Mouse (Mus musculus): ENCODE measurements at regions not wholly inside any gene's neighbourhood (a gene's known extent, or its start where the extent isn't known, plus 50 kb on each side); places are given as distances from the start of the nearest gene placed in this dataset.

DNA sequence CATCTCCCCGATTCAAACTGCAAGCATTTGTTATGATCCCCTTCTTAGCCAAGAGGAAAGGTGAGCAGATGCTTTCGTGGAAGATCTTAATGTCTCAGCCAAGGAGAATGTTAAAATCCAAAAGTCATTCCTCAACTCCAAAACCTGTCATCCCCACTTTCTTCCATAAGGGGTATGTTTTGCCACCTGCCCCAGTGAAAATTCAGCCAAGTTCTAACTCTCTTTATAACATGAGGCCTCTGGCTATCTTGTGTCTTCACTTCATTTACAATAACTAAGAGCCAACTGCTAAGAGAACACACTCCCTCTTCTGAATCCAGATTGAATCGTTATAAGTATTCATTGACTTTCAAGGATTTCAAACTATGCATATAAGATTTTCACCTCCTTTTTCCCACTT is 246.7 kb upstream of the Adam34 start:
- DNase-seq (ENCODE audit: low spot score): no peak
- no peak for ATAC-seq (ENCODE audit: low read depth)
- no peaks in the 10 kb centered on the region for H3K9me3 ChIP-seq (ENCODE audit: control insufficient read depth, low read length)
- no peaks in the 10 kb centered on the region for H3K36me3 ChIP-seq (ENCODE audit: control insufficient read depth, insufficient read depth, low read length)
- H3K4me2 ChIP-seq (ENCODE audit: low read depth, low read length): no peak overlapping the region
- H3K4me3 ChIP-seq (ENCODE audit: low read depth, low read length): no peak overlapping the region
- WGBS: 78% methylated on average over 3 of the region's 3 CpGs
- no peaks in the 10 kb centered on the region for H3K4me1 ChIP-seq (ENCODE audit: control insufficient read depth, insufficient read depth, low read length)
- no peak overlapping the region for H3K27ac ChIP-seq (replicated peaks; ENCODE audit: low read depth, low read length)
- H3K9ac ChIP-seq (ENCODE audit: low read depth, low read length): no peak overlapping the region
- no peaks in the 10 kb centered on the region for H3K27me3 ChIP-seq (replicated peaks; ENCODE audit: control insufficient read depth, insufficient read depth, low read length)

DNA sequence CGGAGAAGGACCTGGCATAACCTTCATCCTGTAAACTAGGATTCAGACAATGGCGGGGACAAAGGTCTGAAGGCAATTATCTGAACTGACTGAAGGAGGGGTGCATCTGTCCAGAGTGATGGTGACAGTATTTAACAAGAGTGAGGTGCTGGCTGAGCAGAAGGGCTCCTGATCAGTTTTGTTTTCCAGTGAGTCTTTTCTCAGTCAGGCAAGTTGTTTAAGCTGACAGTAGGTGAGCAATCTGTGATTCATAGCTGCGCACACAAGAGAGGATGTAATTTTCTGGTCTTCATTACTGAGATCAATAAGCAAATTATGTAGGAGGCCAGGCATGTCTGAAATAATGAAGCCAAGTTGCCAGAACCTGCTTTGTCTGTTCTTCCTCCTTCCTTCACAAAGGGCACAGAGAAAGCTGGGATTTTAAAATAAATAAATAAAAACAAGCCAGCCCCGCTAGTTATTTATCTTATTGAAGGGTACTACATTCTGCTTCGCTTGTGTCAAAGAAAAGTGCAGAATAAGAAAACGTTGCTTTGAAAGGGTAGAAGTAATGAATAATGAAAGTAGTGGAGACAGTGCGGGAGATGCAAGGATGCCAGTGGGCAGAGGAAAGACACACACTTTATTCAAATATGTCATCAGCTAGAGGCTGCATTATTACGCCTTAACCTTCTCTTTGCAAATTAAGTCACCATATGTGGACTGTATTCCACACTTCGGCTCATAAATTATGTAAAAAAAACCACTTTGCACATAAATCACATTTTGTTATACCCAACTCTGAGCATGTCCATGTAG is 239.6 kb upstream of the Adam34 start:
- no peak overlapping the region for H3K4me3 ChIP-seq (ENCODE audit: low read depth, low read length)
- H3K4me2 ChIP-seq (ENCODE audit: low read depth, low read length): no peak overlapping the region
- no peaks in the 10 kb centered on the region for H3K36me3 ChIP-seq (ENCODE audit: control insufficient read depth, insufficient read depth, low read length)
- H3K9me3 ChIP-seq (ENCODE audit: control insufficient read depth, low read length): no peaks in the 10 kb centered on the region
- no peaks in the 10 kb centered on the region for H3K4me1 ChIP-seq (ENCODE audit: control insufficient read depth, insufficient read depth, low read length)
- 56% methylated on average over 9 of the region's 9 CpGs for WGBS
- ATAC-seq (ENCODE audit: low read depth) (no peak; the same call in 1 of the 2 replicates), DNase-seq (ENCODE audit: low spot score) (no peak)
- no peak overlapping the region; the same call in 1 of the 2 replicates for H3K9ac ChIP-seq (ENCODE audit: low read depth, low read length)
- H3K27me3 ChIP-seq (replicated peaks; ENCODE audit: control insufficient read depth, insufficient read depth, low read length): no peaks in the 10 kb centered on the region
- H3K27ac ChIP-seq (replicated peaks; ENCODE audit: low read depth, low read length): no peak overlapping the region

DNA sequence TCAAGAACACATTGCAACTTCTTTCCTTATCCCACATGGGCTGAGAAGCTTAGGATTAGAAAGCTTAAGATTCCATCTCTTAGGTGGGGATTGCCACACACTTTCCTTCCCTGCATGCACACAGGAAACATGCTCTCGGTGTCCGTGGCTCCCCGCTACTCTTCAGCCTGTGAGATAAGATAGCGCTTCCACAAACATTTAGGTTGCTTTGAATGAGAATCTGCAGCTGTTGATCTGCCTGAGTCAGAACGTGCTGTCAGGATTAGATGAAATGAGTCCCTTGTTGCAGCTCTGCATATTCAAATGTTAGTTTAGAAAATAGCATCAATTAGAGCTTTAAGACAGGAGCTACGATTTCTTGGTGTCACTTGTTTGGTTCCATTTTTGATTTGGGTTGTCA is 239.0 kb upstream of the Adam34 start:
- Histone ChIP-seq H3K4me1 (ENCODE audit: control insufficient read depth, insufficient read depth, low read length) (no peaks in the 10 kb centered on the region), H3K4me3 (ENCODE audit: low read depth, low read length) (no peak overlapping the region), H3K4me2 (ENCODE audit: low read depth, low read length) (no peak overlapping the region), H3K36me3 (ENCODE audit: control insufficient read depth, insufficient read depth, low read length) (no peaks in the 10 kb centered on the region), H3K27me3 (replicated peaks; ENCODE audit: control insufficient read depth, insufficient read depth, low read length) (no peaks in the 10 kb centered on the region), H3K27ac (replicated peaks; ENCODE audit: low read depth, low read length) (no peak overlapping the region), H3K9me3 (ENCODE audit: control insufficient read depth, low read length) (no peaks in the 10 kb centered on the region), H3K9ac (ENCODE audit: low read depth, low read length) (no peak overlapping the region; the same call in 1 of the 2 replicates)
- WGBS: 31% methylated on average over 6 of the region's 6 CpGs
- ATAC-seq (ENCODE audit: low read depth) (no peak), DNase-seq (ENCODE audit: low spot score) (peak; percentile 1)

DNA sequence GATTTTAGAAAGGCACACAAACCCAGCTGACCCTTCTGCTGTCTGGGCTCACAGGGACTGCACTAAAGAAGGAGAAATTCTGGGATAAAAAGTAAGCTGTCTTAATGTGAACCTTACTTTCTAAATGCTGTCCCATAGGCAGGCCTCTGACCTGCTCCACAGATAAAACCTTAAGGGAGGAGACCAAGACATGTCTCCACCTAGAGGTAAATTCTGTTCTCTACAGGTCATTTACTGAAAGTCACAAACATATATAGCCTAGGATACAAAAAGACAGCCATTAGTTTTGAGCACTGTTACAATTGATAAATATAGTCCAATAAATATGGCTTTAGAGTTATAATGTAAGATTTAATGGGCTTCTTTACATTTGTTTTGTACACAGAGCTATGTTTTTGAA is 221.9 kb upstream of the Adam34 start:
- Histone ChIP-seq H3K4me2 (ENCODE audit: low read depth, low read length) (no peak overlapping the region), H3K4me1 (ENCODE audit: control insufficient read depth, insufficient read depth, low read length) (no peaks in the 10 kb centered on the region), H3K4me3 (ENCODE audit: low read depth, low read length) (no peak overlapping the region), H3K36me3 (ENCODE audit: control insufficient read depth, insufficient read depth, low read length) (no peaks in the 10 kb centered on the region), H3K9ac (ENCODE audit: low read depth, low read length) (no peak overlapping the region), H3K27me3 (replicated peaks; ENCODE audit: control insufficient read depth, insufficient read depth, low read length) (no peaks in the 10 kb centered on the region), H3K9me3 (ENCODE audit: control insufficient read depth, low read length) (no peaks in the 10 kb centered on the region), H3K27ac (replicated peaks; ENCODE audit: low read depth, low read length) (no peak overlapping the region)
- no peak for ATAC-seq (ENCODE audit: low read depth)
- DNase-seq (ENCODE audit: low spot score): no peak

DNA sequence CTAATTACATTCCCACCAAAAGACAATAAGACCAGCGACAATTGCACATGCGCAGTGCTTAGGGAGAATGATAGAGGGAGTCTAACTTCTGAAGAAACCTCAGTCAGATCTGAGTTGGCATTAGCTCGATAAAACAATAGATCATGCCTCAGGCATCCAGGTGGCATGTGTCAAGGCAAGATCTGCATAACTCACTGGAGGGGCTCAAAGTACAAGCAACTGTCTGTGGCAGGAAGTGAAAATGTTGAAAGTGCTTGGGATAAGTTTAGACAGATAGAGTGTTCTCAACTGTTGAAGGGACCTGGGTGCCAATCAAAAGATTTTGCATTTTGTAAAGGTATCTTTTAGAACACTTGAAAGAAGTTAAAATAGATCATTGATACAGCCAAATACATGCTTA is 213.1 kb upstream of the Adam34 start:
- 73% methylated on average over 3 of the region's 3 CpGs for WGBS

DNA sequence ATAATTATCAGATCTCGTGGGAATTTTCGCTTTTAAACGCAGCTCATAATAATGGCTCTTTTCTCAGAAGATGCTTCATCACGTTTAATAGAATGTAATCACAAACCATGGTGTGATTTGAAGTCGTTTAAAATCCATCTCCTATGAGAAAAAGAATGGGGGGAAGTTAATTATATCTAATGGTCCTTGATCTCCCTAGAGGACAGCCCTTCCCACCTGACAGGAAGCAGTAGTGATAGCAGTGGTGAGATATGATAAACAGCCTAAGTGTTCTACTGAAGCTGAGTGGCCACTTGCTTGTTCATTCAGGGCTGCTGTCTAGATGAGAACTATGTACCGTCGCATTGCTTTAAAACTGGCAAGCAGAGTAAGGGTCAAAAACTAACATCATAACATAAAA is 211.4 kb upstream of the Adam34 start:
- H3K9me3 ChIP-seq (ENCODE audit: control insufficient read depth, low read length): no peaks in the 10 kb centered on the region
- peak; percentile 79; the same call in 1 of the 2 replicates for ATAC-seq (ENCODE audit: low read depth)
- 77% methylated on average over 7 of the region's 7 CpGs for WGBS
- H3K4me3 ChIP-seq (ENCODE audit: low read depth, low read length): no peak overlapping the region
- H3K9ac ChIP-seq (ENCODE audit: low read depth, low read length): no peak overlapping the region
- no peaks in the 10 kb centered on the region for H3K36me3 ChIP-seq (ENCODE audit: control insufficient read depth, insufficient read depth, low read length)
- DNase-seq (ENCODE audit: low spot score): peak; percentile 5
- H3K27me3 ChIP-seq (replicated peaks; ENCODE audit: control insufficient read depth, insufficient read depth, low read length): no peaks in the 10 kb centered on the region
- H3K4me1 ChIP-seq (ENCODE audit: control insufficient read depth, insufficient read depth, low read length): no peaks in the 10 kb centered on the region
- H3K27ac ChIP-seq (replicated peaks; ENCODE audit: low read depth, low read length): no peak overlapping the region
- H3K4me2 ChIP-seq (ENCODE audit: low read depth, low read length): no peak overlapping the region

More for the DNA sequence above, 213.1 kb upstream of the Adam34 start:
- H3K9me3 ChIP-seq (ENCODE audit: control insufficient read depth, low read length): no peaks in the 10 kb centered on the region
- no peaks in the 10 kb centered on the region for H3K4me1 ChIP-seq (ENCODE audit: control insufficient read depth, insufficient read depth, low read length)
- no peaks in the 10 kb centered on the region for H3K36me3 ChIP-seq (ENCODE audit: control insufficient read depth, insufficient read depth, low read length)
- H3K4me2 ChIP-seq (ENCODE audit: low read depth, low read length): no peak overlapping the region
- no peak overlapping the region for H3K9ac ChIP-seq (ENCODE audit: low read depth, low read length)
- no peak overlapping the region for H3K4me3 ChIP-seq (ENCODE audit: low read depth, low read length)
- no peak overlapping the region for H3K27ac ChIP-seq (replicated peaks; ENCODE audit: low read depth, low read length)
- ATAC-seq (ENCODE audit: low read depth): no peak
- peak; percentile 8 for DNase-seq (ENCODE audit: low spot score)
- H3K27me3 ChIP-seq (replicated peaks; ENCODE audit: control insufficient read depth, insufficient read depth, low read length): no peaks in the 10 kb centered on the region

DNA sequence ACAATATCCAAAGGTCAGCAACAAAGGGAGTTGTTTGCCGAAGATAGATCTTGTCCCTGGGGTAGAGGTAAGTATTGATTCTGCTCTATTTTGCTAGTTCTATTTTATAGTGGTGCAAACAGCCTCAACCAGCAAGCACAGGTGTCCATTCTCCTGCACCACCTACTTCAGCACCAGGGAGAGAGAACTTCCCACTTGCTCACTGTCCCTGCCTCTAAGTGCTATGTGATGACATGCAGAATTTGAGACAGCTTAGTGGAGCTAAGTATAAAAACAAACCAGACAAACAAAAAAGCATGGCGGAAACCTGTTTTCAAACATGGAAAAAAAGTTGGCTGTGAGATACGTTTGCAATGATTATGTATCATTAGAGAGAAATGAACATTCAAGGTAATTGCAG is 196.3 kb upstream of the Adam34 start:
- 64% methylated on average over 3 of the region's 3 CpGs for WGBS
- Histone ChIP-seq H3K4me2 (ENCODE audit: low read depth, low read length) (no peak overlapping the region), H3K27me3 (replicated peaks; ENCODE audit: control insufficient read depth, insufficient read depth, low read length) (no peaks in the 10 kb centered on the region), H3K4me1 (ENCODE audit: control insufficient read depth, insufficient read depth, low read length) (no peaks in the 10 kb centered on the region), H3K9me3 (ENCODE audit: control insufficient read depth, low read length) (no peaks in the 10 kb centered on the region), H3K4me3 (ENCODE audit: low read depth, low read length) (no peak overlapping the region), H3K36me3 (ENCODE audit: control insufficient read depth, insufficient read depth, low read length) (no peaks in the 10 kb centered on the region), H3K27ac (replicated peaks; ENCODE audit: low read depth, low read length) (no peak overlapping the region), H3K9ac (ENCODE audit: low read depth, low read length) (no peak overlapping the region)
- DNase-seq (ENCODE audit: low spot score) (peak; percentile 31), ATAC-seq (ENCODE audit: low read depth) (no peak)

DNA sequence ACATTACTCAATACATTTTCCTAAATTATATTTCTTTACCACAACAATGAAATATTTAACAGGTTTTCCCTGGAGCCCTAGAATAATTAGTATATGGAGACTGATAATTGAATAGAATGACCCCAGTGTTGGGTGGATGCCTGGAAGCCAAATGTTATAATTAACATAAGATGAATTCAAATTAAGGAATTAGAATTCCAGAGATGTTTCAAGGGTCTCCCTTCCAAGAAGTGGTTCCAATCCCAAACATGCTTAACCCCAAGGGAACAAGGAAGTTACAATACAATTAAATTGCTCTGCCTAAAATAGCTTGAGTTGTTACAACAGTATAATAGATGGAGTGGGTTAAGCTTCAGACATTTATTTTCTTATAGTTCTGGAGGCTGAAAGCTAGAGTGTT is 185.3 kb upstream of the Adam34 start:
- no peak overlapping the region for H3K27ac ChIP-seq (replicated peaks; ENCODE audit: low read depth, low read length)
- 0 out of 2 replicates have a peak, but pooled peaks cover under 1% of the 10 kb centered on the region for H3K4me1 ChIP-seq (ENCODE audit: control insufficient read depth, insufficient read depth, low read length)
- H3K27me3 ChIP-seq (replicated peaks; ENCODE audit: control insufficient read depth, insufficient read depth, low read length): no peaks in the 10 kb centered on the region
- ATAC-seq (ENCODE audit: low read depth): no peak
- H3K36me3 ChIP-seq (ENCODE audit: control insufficient read depth, insufficient read depth, low read length): no peaks in the 10 kb centered on the region
- no peaks in the 10 kb centered on the region for H3K9me3 ChIP-seq (ENCODE audit: control insufficient read depth, low read length)
- H3K9ac ChIP-seq (ENCODE audit: low read depth, low read length): no peak overlapping the region
- H3K4me3 ChIP-seq (ENCODE audit: low read depth, low read length): no peak overlapping the region
- DNase-seq (ENCODE audit: low spot score): peak; percentile 40
- no peak overlapping the region for H3K4me2 ChIP-seq (ENCODE audit: low read depth, low read length)

Data from embryonic facial prominence, embryonic 14.5 days (tissue).